Mouse (Mus musculus): Measurements from ENCODE around the gene Klhl10.

DNA sequence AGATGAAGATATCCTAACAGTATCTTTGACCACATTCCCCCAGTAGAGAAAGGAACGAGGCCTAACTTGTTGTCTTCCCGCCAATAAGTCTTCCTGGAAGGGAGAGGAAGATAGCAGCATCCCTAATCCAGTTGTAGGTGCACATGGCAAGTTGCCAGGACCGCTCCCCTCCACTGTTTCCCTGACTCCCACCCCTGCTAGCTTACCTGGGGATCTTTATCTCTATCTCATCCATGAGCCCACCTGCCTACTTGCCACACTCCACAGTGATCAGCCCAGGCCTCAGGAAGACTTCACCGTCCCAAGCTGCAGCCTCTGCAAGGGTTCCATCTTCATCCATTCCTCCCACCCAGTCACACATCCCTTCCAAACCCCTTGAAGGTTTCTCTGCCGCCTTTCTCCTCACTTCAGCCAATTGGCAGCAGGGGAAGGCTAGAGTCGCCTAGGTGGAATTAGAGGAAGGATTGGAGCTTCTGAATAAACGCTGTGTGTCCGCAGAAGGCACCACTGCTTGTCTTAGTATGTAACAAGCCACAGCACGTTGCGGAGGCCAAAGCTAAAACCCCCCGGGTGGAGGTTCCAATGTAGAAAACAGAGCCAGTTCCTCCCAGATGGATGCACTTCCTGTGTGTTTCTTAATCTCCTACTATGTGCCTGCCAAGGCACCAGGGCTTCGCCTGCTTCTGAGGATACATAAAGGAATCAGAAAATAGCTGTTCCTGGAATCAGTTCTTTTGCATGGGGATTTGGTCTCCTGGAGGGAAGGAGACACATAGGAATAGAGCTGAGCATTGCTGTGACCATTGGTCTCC lies 41.8 kb upstream of the Klhl10 start:
- TF ChIP-seq CTCF (IDR thresholded peaks at IDR 0.05) (no peak), EP300 (IDR thresholded peaks at IDR 0.05) (no peak)
